Mouse (Mus musculus) B cell, adult (primary cell): ENCODE measurements around the gene Dnah7c. TPM values are rescaled to one million over a fixed set of nuclear protein-coding genes. Genes with fewer than 3 reads are reported as not detected.

Source experiments
- total RNA-seq: library from RNA; stranded (reverse); gene quantifications from 4 replicates; pipeline ENCODE4 v1.2.4, GENCODE M21; 2023; ENCODE audit not compliant: inconsistent age

Gene Dnah7c
- not detected in 4 replicates for total RNA-seq

GRCm38 (mm10) chr1:46425137-46425925 is at the start of gene Dnah7c:
Dnah7c (plus strand) TSS chr1:46425592.

